Mouse (Mus musculus) liver, embryonic 13.5 days (tissue): Measurements from ENCODE around the gene Trmt13. TPM values are rescaled to one million over a fixed set of nuclear protein-coding genes. Genes with fewer than 3 reads are reported as not detected.
A peak's percentile ranks its signal among the peaks of the same experiment; 100 is the strongest.
"Not testable (repeated sequence)": the region's sequence is repeated elsewhere in the genome, so short reads cannot be mapped to it uniquely, and the experiment has no call there.

Source experiments
- ATAC-seq: fragments of 200-750 bp; cut with Nextera tagmentation; 2 replicates; pipeline ENCODE4 v1.8.0; 2017; ENCODE audit warnings: low read depth, mild to moderate bottlenecking, moderate number of reproducible peaks, moderate library complexity
- DNase-seq: peaks from one replicate; pipeline ENCODE4 v3.0.0; 2022
- H3K27ac ChIP-seq: fragments of 300-500 bp; sonication (generic); 2 replicates; pipeline ENCODE4 v1.5.1; 2015; ENCODE audit warnings: moderate library complexity, mild to moderate bottlenecking, inconsistent platforms
- H3K27me3 ChIP-seq: fragments of 300-500 bp; sonication (generic); 2 replicates; pipeline ENCODE4 v1.6.1; 2015; ENCODE audit warnings: mild to moderate bottlenecking, inconsistent platforms
- H3K36me3 ChIP-seq: fragments of 300-500 bp; sonication (generic); 2 replicates; pipeline ENCODE4 v1.6.1; 2015; ENCODE audit warnings: mild to moderate bottlenecking, inconsistent platforms
- H3K4me1 ChIP-seq: fragments of 300-500 bp; sonication (generic); replicated peaks from 2 replicates; pipeline ENCODE4 v1.6.1; 2015; ENCODE audit warnings: inconsistent platforms
- H3K4me2 ChIP-seq: fragments of 300-500 bp; sonication (generic); 2 replicates; pipeline ENCODE4 v1.6.1; 2015; ENCODE audit warnings: inconsistent platforms, mild to moderate bottlenecking, moderate library complexity
- H3K4me3 ChIP-seq: fragments of 300-500 bp; sonication (generic); replicated peaks from 2 replicates; pipeline ENCODE4 v1.5.1; 2015; ENCODE audit warnings: mild to moderate bottlenecking, inconsistent platforms
- H3K9ac ChIP-seq: fragments of 300-500 bp; sonication (generic); 2 replicates; pipeline ENCODE4 v1.6.1; 2015; ENCODE audit warnings: mild to moderate bottlenecking, inconsistent platforms
- H3K9me3 ChIP-seq: fragments of 300-500 bp; sonication (generic); replicated peaks from 2 replicates; pipeline ENCODE4 v1.6.1; 2016; ENCODE audit warnings: inconsistent platforms
- WGBS: fragments of 180-500 bp; shearing (Covaris S2); methylation state at CpG from one replicate; pipeline ENCODE4 v1.1.7; 2015; ENCODE audit not compliant: insufficient replicate concordance; 5-methylcytosine and 5-hydroxymethylcytosine counted together
- polyA plus RNA-seq: library from polyadenylated mRNA; unstranded; fragments of >200 nt; fragmentation: Nextera tagmentation; extraction: Ambion mirVana; gene quantifications from 2 replicates; pipeline ENCODE4 v1.2.1, GENCODE M21; 2015

Gene Trmt13
- polyA plus RNA-seq, 1 experiment from 2014 or later, result 9.5 TPM

DNA sequence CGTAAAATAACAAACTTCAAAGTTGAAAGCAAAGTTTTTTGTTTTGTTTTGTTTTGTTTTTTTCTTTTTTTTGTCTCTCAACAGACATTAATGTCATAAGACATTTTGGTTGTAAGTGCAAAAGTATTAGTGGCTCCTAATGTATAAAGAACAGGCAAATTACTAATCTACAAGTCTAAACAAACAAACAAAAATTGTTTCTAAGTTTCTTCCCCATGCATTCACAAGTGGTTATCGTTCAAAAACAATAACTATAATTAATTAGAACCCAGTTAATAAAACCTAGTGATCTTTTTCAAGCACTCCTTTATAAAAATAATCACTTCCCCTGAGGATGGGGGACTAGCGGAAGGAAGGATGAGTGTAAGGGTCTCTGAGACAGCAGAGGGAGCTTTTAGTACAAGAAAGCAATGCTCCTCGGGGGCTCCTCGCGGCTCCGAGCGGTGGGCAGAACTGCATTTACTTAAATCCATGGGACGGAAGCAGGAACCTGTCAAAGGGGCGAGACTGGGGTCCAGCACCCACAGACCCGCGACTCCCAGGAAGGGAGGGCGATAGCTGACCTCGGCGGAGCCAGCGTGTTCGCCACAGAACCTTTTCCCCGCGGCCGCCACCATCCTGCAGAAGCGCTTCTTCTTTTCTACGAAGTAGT is 20.2 kb downstream of the Trmt13 start:
- Histone ChIP-seq H3K4me3 (peak overlapping the region; percentile 83), H3K27ac (peak overlapping the region; percentile 76), H3K4me2 (peak overlapping the region; percentile 74), H3K4me1 (peaks cover 30% of the 10 kb centered on the region), H3K36me3 (peaks cover 31% of the 10 kb centered on the region), H3K9ac (peak overlapping the region; percentile 93), H3K9me3 (no peaks in the 10 kb centered on the region), H3K27me3 (no peaks in the 10 kb centered on the region)
- 2% methylated on average over 22 of the region's 22 CpGs for WGBS
- ATAC-seq, result peak; percentile 56
- no peak for DNase-seq

DNA sequence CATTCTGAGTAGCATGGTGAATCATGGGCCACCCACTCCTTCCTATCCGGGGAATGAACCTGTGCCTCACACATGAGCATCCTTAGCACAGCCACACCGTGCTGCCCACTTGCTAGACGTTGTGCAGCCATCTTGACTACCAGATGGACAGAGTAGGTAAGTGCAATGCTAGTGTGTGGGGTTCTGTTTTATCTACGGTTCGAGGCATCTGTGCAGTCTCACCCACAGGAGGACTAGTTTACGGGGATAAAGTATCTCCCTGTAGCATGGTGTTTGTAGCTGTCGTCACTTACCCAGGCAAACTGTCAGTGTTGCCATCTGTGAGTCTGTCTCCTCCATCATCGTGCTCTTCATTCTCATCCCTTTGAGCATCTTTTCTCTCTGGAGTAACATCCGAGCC is 32.2 kb downstream of the Trmt13 start:
- H3K27ac ChIP-seq, result no peak overlapping the region
- H3K4me3 ChIP-seq, result no peak overlapping the region
- H3K9me3 ChIP-seq, result no peaks in the 10 kb centered on the region
- DNase-seq (no peak), ATAC-seq (no peak)
- peaks cover 64% of the 10 kb centered on the region for H3K36me3 ChIP-seq
- H3K9ac ChIP-seq, result no peak overlapping the region
- WGBS, result 91% methylated on average over 9 of the region's 9 CpGs
- H3K4me1 ChIP-seq, result no peaks in the 10 kb centered on the region
- no peak overlapping the region for H3K4me2 ChIP-seq
- H3K27me3 ChIP-seq, result no peaks in the 10 kb centered on the region

DNA sequence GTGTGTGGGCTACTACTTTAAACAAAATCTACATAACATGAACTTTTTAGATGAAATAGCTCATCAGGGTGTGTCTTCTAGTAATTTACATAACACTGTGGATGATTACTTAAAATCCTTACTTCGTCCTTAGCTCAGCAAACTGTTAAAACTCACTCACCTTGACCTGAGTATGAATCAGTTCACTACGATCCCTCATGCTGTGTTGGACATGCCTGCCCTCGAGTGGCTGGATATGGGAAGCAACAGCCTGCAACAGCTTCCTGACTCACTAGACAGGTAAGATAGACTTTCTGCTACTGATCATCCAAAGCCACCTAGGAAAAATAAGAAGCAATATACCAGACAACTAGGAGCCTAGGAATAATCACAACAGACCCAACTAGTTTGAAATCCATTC is 37.1 kb downstream of the Trmt13 start:
- H3K36me3 ChIP-seq, result peaks cover 33% of the 10 kb centered on the region
- no peaks in the 10 kb centered on the region for H3K4me1 ChIP-seq
- no peak overlapping the region for H3K4me3 ChIP-seq
- no peaks in the 10 kb centered on the region for H3K27me3 ChIP-seq
- no peak overlapping the region for H3K4me2 ChIP-seq
- H3K9ac ChIP-seq, result no peak overlapping the region
- WGBS, result 44% methylated on average over 3 of the region's 3 CpGs
- no peaks in the 10 kb centered on the region for H3K9me3 ChIP-seq
- no peak for DNase-seq
- ATAC-seq, result no peak
- no peak overlapping the region for H3K27ac ChIP-seq

DNA sequence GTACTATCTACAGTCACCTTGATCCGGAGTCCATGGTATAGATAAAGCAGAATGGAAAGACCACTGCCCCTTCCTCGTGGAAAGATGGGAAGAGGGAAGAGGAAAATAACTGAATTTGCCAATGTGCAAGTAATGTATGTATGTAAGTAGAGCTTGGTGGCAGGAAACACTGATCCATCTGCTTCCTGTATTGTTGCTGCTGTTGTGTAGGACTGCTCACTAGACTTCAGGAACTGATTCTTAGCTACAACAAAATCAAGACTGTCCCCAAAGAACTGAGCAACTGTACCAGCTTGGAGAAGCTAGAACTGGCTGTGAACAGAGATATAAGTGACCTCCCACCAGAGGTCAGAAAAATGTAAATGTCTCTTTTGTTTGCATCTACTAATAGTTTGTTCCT is 43.8 kb downstream of the Trmt13 start:
- 24% methylated on average over 2 of the region's 2 CpGs for WGBS

DNA sequence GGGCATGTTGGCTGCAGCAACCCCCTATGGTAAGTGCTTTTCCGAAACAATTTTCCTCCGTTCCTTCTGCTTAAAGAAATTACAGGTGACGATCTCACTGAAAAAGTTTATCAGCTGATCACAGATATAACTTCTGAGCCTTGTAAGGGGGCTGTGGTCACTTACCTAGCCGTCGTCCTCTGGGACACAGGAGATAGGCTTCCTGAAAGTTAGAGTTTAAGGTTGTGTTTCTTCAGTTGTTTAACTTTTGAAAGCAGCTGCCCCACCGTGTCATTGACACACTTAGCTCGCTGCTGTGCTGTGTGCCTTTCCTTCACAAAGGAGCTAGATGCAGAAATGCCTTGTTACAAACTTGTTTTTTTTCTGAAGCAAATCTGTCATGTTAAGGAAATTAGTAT is 51.3 kb downstream of the Trmt13 start:
- peak; percentile 58 for ATAC-seq

More for the DNA sequence above, 43.8 kb downstream of the Trmt13 start:
- Histone ChIP-seq H3K4me3 (no peak overlapping the region), H3K4me2 (no peak overlapping the region), H3K27ac (no peak overlapping the region), H3K4me1 (no peaks in the 10 kb centered on the region), H3K36me3 (peaks cover 15% of the 10 kb centered on the region), H3K9ac (no peak overlapping the region), H3K27me3 (no peaks in the 10 kb centered on the region), H3K9me3 (peaks cover 8% of the 10 kb centered on the region)
- no peak for DNase-seq
- no peak for ATAC-seq

DNA sequence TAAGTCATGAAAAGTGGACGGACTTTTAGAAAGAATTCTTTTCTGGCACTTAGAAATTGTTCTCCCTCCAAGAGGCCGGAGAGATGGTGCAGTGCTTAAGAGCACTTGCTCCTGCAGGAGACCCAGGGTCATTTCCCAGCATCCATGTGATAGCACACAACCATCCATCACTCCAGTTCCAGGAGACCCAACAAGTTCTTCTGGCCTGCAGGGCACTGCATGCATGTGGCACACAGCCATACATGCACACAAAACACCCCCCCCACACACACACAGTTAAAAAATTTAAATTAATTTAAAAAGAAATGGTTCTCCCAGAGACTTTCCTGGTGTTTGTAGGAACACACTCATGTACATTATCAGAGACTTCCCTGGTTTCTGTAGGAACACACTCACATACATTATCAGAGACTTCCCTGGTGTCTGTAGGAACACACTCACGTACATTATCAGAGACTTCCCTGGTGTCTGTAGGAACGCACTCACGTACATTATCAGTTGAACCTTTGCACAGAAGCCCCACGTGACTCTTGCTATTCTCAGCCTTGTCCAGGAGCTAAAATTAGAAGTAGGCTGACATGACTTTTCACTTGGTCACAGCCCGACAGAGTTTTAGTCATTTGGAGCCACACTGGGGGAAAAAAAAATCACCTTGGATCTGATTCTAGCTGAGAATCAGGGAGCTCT is 51.8 kb downstream of the Trmt13 start, which contains the start of gene Lrrc39:
Gene Lrrc39, plus strand, starts transcription at position 566 of the 687 bp plus-strand sequence.
- Histone ChIP-seq H3K4me3 (peak within 1 kb of the TSS; percentile 64), H3K36me3 (peaks cover 13% of the 10 kb centered on the region), H3K27me3 (no peaks in the 10 kb centered on the region), H3K9ac (peak within 1 kb of the TSS; percentile 72), H3K9me3 (peaks cover 8% of the 10 kb centered on the region), H3K4me1 (peaks cover 36% of the 10 kb centered on the region), H3K27ac (peak within 1 kb of the TSS; percentile 95), H3K4me2 (peak within 1 kb of the TSS; percentile 72)
- DNase-seq (peak; percentile 80), ATAC-seq (peak; percentile 99)
- 23% methylated on average over 7 of the region's 7 CpGs for WGBS

More for the DNA sequence above, 51.3 kb downstream of the Trmt13 start:
- Histone ChIP-seq H3K4me2 (peak overlapping the region; percentile 72), H3K4me1 (peaks cover 36% of the 10 kb centered on the region), H3K27me3 (no peaks in the 10 kb centered on the region), H3K9ac (peak overlapping the region; percentile 72), H3K9me3 (peaks cover 8% of the 10 kb centered on the region), H3K4me3 (peak overlapping the region; percentile 64), H3K27ac (peak overlapping the region; percentile 95), H3K36me3 (peaks cover 13% of the 10 kb centered on the region)
- 11% methylated on average over 7 of the region's 7 CpGs for WGBS
- no peak for DNase-seq

DNA sequence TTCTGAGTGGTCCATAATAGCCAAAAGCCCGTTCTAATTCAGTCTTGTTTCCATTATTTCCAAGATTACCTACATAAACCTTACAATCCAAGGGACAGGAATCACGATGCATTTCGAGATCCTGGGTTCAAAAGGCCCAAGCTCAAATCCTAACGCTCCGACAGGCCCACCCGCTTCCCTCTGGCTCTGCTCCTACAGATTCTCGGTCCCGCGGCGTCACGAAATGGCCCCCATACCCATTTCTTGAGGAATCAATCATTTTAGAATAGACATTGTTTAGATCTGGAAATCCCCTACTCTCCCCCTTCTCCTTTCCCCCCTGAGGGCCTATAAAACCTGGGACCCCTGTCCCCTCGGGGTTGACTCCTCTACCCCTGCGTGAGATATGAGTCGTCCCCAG is 53.1 kb downstream of the Trmt13 start:
- H3K4me2 ChIP-seq, DNase-seq, H3K27ac ChIP-seq, H3K9me3 ChIP-seq, ATAC-seq, H3K36me3 ChIP-seq, H3K27me3 ChIP-seq, H3K9ac ChIP-seq, H3K4me3 ChIP-seq: not testable (repeated sequence)
- H3K4me1 ChIP-seq, result peaks cover 36% of the 10 kb centered on the region
- 91% methylated on average over 14 of the region's 14 CpGs for WGBS

DNA sequence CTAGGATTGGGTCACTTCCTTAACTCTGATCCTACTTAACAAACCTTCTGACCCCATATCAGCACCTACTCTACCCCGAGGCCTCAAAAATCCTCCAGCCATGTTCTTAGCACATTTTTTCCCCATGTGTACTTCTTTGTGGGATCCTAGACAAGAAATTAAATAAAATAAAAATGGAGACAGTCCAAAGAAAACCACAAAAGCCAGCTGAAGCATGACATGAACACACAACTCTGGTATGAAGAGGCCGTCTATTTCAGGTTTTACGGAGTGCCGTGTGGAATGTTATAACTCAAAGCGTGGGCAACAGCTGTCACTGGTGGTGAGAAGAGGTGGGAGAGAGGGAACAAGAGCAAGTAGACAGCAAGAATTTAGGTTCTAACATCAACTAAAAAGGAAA is 63.0 kb downstream of the Trmt13 start:
- no peak overlapping the region for H3K4me2 ChIP-seq
- H3K27ac ChIP-seq, result no peak overlapping the region
- H3K36me3 ChIP-seq, result peaks cover 12% of the 10 kb centered on the region
- ATAC-seq (no peak), DNase-seq (no peak)
- WGBS, result 81% methylated on average over 5 of the region's 5 CpGs
- H3K4me3 ChIP-seq, result no peak overlapping the region
- H3K27me3 ChIP-seq, result no peaks in the 10 kb centered on the region
- no peak overlapping the region for H3K9ac ChIP-seq
- H3K9me3 ChIP-seq, result no peaks in the 10 kb centered on the region
- no peaks in the 10 kb centered on the region for H3K4me1 ChIP-seq

DNA sequence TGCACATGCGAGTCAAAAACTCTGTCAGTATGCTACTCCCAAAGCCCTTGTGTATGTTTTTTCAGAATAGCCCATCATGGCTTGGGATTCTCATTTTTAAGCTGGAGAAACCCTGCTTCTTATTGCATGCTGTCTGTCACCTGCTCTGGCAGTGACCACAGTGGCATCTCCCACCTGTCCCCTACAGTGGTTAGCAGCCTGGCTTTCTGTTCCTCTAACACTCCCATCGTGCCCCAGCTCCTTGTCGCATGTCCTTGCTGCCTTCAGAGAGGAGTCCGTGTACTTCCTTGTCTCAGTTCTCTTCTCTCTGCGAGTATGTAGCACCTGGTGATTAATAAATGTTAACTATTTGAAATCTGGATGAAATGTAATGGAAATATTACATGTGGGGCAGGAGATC is 67.0 kb downstream of the Trmt13 start:
- Histone ChIP-seq H3K9me3 (no peaks in the 10 kb centered on the region), H3K27me3 (no peaks in the 10 kb centered on the region), H3K36me3 (peaks cover 19% of the 10 kb centered on the region), H3K4me1 (0 out of 2 replicates have a peak, but pooled peaks cover 2% of the 10 kb centered on the region), H3K4me2 (no peak overlapping the region), H3K9ac (no peak overlapping the region), H3K4me3 (no peak overlapping the region), H3K27ac (no peak overlapping the region)
- ATAC-seq (no peak), DNase-seq (no peak)
- WGBS, result 78% methylated on average over 5 of the region's 5 CpGs

DNA sequence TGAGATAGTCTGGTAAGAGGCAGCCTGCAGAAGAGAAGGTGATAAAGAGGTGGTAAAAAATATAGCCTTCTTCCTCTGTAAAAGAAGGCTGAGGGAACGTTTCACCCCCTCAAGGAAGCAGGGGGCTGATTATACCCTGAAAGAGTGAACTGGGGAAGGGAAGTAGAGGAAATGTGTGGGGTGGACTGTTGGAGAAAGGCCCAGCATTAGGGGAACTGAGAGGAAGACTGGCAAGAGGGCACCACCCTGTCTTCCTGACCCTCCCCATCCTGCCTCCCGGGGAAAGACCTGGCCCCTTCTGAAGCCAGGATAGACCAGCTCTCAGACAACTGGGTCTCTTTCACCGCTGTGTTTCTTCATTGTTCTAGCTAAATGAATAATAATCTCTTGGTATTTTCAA is 71.9 kb downstream of the Trmt13 start:
- Histone ChIP-seq H3K4me1 (0 out of 2 replicates have a peak, but pooled peaks cover 6% of the 10 kb centered on the region), H3K4me3 (no peak overlapping the region), H3K4me2 (no peak overlapping the region), H3K36me3 (peaks cover 30% of the 10 kb centered on the region), H3K27me3 (no peaks in the 10 kb centered on the region), H3K9me3 (no peaks in the 10 kb centered on the region), H3K9ac (no peak overlapping the region), H3K27ac (peak overlapping the region; percentile 34)
- WGBS, result 25% methylated on average over 3 of the region's 3 CpGs
- DNase-seq, result no peak
- no peak for ATAC-seq

DNA sequence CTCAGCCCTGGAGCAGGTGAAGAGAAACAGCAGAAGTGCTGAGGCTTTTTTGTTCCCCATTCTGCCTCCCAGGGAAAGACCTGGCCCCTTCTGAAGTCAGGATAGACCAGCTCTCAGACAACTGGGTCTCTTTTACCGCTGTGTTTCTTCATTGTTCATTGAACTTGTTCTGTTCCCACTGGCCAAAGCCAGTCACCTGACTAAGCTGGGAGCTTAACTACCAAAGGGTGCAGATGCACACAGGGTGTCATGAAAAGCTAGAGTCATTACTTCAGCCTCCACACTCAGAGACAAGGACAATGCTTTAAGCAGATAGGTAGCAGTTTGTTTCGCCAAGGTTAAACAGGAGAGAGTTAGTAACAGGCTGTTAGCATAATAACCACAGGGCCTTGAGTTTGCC is 72.3 kb downstream of the Trmt13 start:
- Histone ChIP-seq H3K4me2 (no peak overlapping the region), H3K4me1 (0 out of 2 replicates have a peak, but pooled peaks cover 6% of the 10 kb centered on the region), H3K9me3 (no peaks in the 10 kb centered on the region), H3K27ac (peak overlapping the region; percentile 34; the same call in 1 of the 2 replicates), H3K27me3 (no peaks in the 10 kb centered on the region), H3K9ac (no peak overlapping the region), H3K36me3 (peaks cover 27% of the 10 kb centered on the region), H3K4me3 (no peak overlapping the region)
- 43% methylated on average over 2 of the region's 2 CpGs for WGBS
- DNase-seq (no peak), ATAC-seq (no peak)
